Mouse (Mus musculus) heart, embryonic 11.5 days (tissue): ENCODE data around the gene Tmem147. TPM values are rescaled to one million over a fixed set of nuclear protein-coding genes. Genes with fewer than 3 reads are reported as not detected.
"Not testable (repeated sequence)": the region's sequence is repeated elsewhere in the genome, so short reads cannot be mapped to it uniquely, and the experiment has no call there.

ENCODE experiments used
- ATAC-seq: fragments of 200-750 bp; cut with Nextera tagmentation; replicated peaks from 2 replicates; pipeline ENCODE4 v1.8.0; 2017; ENCODE audit warnings: moderate library complexity; ENCODE audit not compliant: insufficient number of reproducible peaks, low FRiP score, low TSS enrichment
- H3K27ac ChIP-seq: fragments of 300-500 bp; sonication (generic); 2 replicates; pipeline ENCODE4 v1.5.1; 2014; ENCODE audit warnings: mild to moderate bottlenecking, low read depth, low read length
- H3K27me3 ChIP-seq: fragments of 300-500 bp; sonication (generic); 2 replicates; pipeline ENCODE4 v1.6.1; 2014; ENCODE audit warnings: mild to moderate bottlenecking, low read length, mixed read lengths; ENCODE audit not compliant: control insufficient read depth, insufficient read depth
- H3K36me3 ChIP-seq: fragments of 300-500 bp; sonication (generic); 2 replicates; pipeline ENCODE4 v1.6.1; 2014; ENCODE audit warnings: mild to moderate bottlenecking, low read length, moderate library complexity, mixed read lengths; ENCODE audit not compliant: control insufficient read depth, insufficient read depth
- H3K4me1 ChIP-seq: fragments of 300-500 bp; sonication (generic); 2 replicates; pipeline ENCODE4 v1.6.1; 2014; ENCODE audit warnings: low read length; ENCODE audit not compliant: control insufficient read depth, insufficient read depth
- H3K4me2 ChIP-seq: fragments of 300-500 bp; sonication (generic); 2 replicates; pipeline ENCODE4 v1.6.1; 2014; ENCODE audit warnings: mild to moderate bottlenecking, moderate library complexity
- H3K4me3 ChIP-seq: fragments of 300-500 bp; sonication (generic); 2 replicates; pipeline ENCODE4 v1.5.1; 2014; ENCODE audit warnings: low read depth, low read length
- H3K9ac ChIP-seq: fragments of 300-500 bp; sonication (generic); 2 replicates; pipeline ENCODE4 v1.6.1; 2014; ENCODE audit warnings: mild to moderate bottlenecking, low read depth, low read length, moderate library complexity
- H3K9me3 ChIP-seq: fragments of 300-500 bp; sonication (generic); replicated peaks from 2 replicates; pipeline ENCODE4 v1.6.1; 2016; ENCODE audit warnings: low read length; ENCODE audit not compliant: control insufficient read depth
- WGBS: fragments of 180-500 bp; shearing (Covaris S2); extraction: QIAGEN DNeasy Blood & Tissue Kit; methylation state at CpG from one replicate; pipeline ENCODE4 v1.1.7; 2014; ENCODE audit not compliant: insufficient replicate concordance; 5-methylcytosine and 5-hydroxymethylcytosine counted together
- polyA plus RNA-seq: library from polyadenylated mRNA; unstranded; fragments of >200 nt; fragmentation: Nextera tagmentation; extraction: Ambion mirVana; gene quantifications from 2 replicates; pipeline ENCODE4 v1.2.1, GENCODE M21; 2014

Tmem147 gene
- polyA plus RNA-seq, 1 experiment from 2014 or later: 173 TPM

GRCm38 (mm10) chr7:30761769-30762352 lies 32.5 kb upstream of the Tmem147 start:
- Histone ChIP-seq H3K4me3 (no peak overlapping the region), H3K27ac (no peak overlapping the region), H3K9me3 (no peaks in the 10 kb centered on the region), H3K9ac (no peak overlapping the region), H3K4me1 (peaks cover 8% of the 10 kb centered on the region; the same call in 1 of the 2 replicates), H3K27me3 (no peaks in the 10 kb centered on the region), H3K36me3 (no peaks in the 10 kb centered on the region), H3K4me2 (no peak overlapping the region)
- 26% methylated on average over 4 of the region's 4 CpGs for WGBS
- ATAC-seq: no peak

GRCm38 (mm10) chr7:30758853-30759252 lies 29.5 kb upstream of the Tmem147 start:
- no peak for ATAC-seq
- Histone ChIP-seq H3K9me3 (peaks cover 5% of the 10 kb centered on the region), H3K27ac (no peak overlapping the region), H3K4me2 (no peak overlapping the region), H3K27me3 (no peaks in the 10 kb centered on the region), H3K4me3 (no peak overlapping the region), H3K4me1 (peaks cover 8% of the 10 kb centered on the region; the same call in 1 of the 2 replicates), H3K36me3 (peaks cover 2% of the 10 kb centered on the region; the same call in 1 of the 2 replicates), H3K9ac (no peak overlapping the region)
- 30% methylated on average over 4 of the region's 4 CpGs for WGBS

GRCm38 (mm10) chr7:30757001-30757400 lies 27.7 kb upstream of the Tmem147 start:
- Histone ChIP-seq H3K4me1 (peaks cover 6% of the 10 kb centered on the region; the same call in 1 of the 2 replicates), H3K4me3 (no peak overlapping the region), H3K36me3 (peaks cover 2% of the 10 kb centered on the region; the same call in 1 of the 2 replicates), H3K9ac (no peak overlapping the region), H3K9me3 (peaks cover 5% of the 10 kb centered on the region), H3K4me2 (no peak overlapping the region), H3K27me3 (no peaks in the 10 kb centered on the region), H3K27ac (no peak overlapping the region)
- ATAC-seq: no peak
- WGBS: 73% methylated on average over 3 of the region's 3 CpGs

GRCm38 (mm10) chr7:30751086-30751669 lies 21.8 kb upstream of the Tmem147 start, which contains the start of gene Sbsn:
Gene Sbsn (plus strand): TSS chr7:30751471.
- no peaks in the 10 kb centered on the region for H3K4me1 ChIP-seq
- peaks cover 5% of the 10 kb centered on the region for H3K9me3 ChIP-seq
- no peak within 1 kb of the TSS for H3K4me3 ChIP-seq
- WGBS: 48% methylated on average over 5 of the region's 5 CpGs
- no peak within 1 kb of the TSS for H3K4me2 ChIP-seq
- no peak for ATAC-seq
- no peak within 1 kb of the TSS for H3K9ac ChIP-seq
- peaks cover 2% of the 10 kb centered on the region; the same call in 1 of the 2 replicates for H3K36me3 ChIP-seq
- H3K27me3 ChIP-seq: no peaks in the 10 kb centered on the region
- no peak within 1 kb of the TSS for H3K27ac ChIP-seq

GRCm38 (mm10) chr7:30749824-30750606 lies 20.7 kb upstream of the Tmem147 start:
- Histone ChIP-seq H3K9me3 (peaks cover 3% of the 10 kb centered on the region), H3K27me3 (no peaks in the 10 kb centered on the region), H3K4me3 (no peak overlapping the region), H3K27ac (no peak overlapping the region), H3K36me3 (peaks cover under 1% of the 10 kb centered on the region; the same call in 1 of the 2 replicates), H3K4me2 (no peak overlapping the region), H3K9ac (no peak overlapping the region), H3K4me1 (no peaks in the 10 kb centered on the region)
- no peak for ATAC-seq
- 72% methylated on average over 13 of the region's 13 CpGs for WGBS

GRCm38 (mm10) chr7:30747525-30748204 lies 18.3 kb upstream of the Tmem147 start:
- H3K27me3 ChIP-seq: no peaks in the 10 kb centered on the region
- H3K27ac ChIP-seq: no peak overlapping the region
- H3K4me3 ChIP-seq: no peak overlapping the region
- ATAC-seq: no peak
- H3K9ac ChIP-seq: no peak overlapping the region
- 80% methylated on average over 7 of the region's 7 CpGs for WGBS
- no peaks in the 10 kb centered on the region for H3K9me3 ChIP-seq
- H3K4me1 ChIP-seq: peaks cover 6% of the 10 kb centered on the region; the same call in 1 of the 2 replicates
- H3K36me3 ChIP-seq: no peaks in the 10 kb centered on the region
- no peak overlapping the region for H3K4me2 ChIP-seq

GRCm38 (mm10) chr7:30744022-30744598 lies 14.8 kb upstream of the Tmem147 start:
- no peak for ATAC-seq

GRCm38 (mm10) chr7:30743617-30744016 lies 14.3 kb upstream of the Tmem147 start, which contains the start of gene Gapdhs:
Gene Gapdhs (minus strand): TSS chr7:30743681.
- H3K9ac ChIP-seq, H3K4me2 ChIP-seq, H3K4me3 ChIP-seq, H3K27ac ChIP-seq, H3K4me1 ChIP-seq, H3K27me3 ChIP-seq, H3K36me3 ChIP-seq, H3K9me3 ChIP-seq, ATAC-seq: not testable (repeated sequence)
- no CpG with 5 or more reads among the region's 4 CpGs for WGBS

More at GRCm38 (mm10) chr7:30744022-30744598, 14.8 kb upstream of the Tmem147 start:
- no peaks in the 10 kb centered on the region for H3K9me3 ChIP-seq
- H3K9ac ChIP-seq: no peak overlapping the region
- WGBS: 35% methylated on average over 4 of the region's 4 CpGs
- H3K4me1 ChIP-seq: peaks cover 6% of the 10 kb centered on the region; the same call in 1 of the 2 replicates
- H3K27me3 ChIP-seq: no peaks in the 10 kb centered on the region
- H3K36me3 ChIP-seq: no peaks in the 10 kb centered on the region
- no peak overlapping the region for H3K27ac ChIP-seq
- no peak overlapping the region for H3K4me2 ChIP-seq
- H3K4me3 ChIP-seq: no peak overlapping the region
